Mouse (Mus musculus) heart, embryonic 14.5 days (tissue): ENCODE measurements around the gene Hist1h4c. TPM values are rescaled to one million over a fixed set of nuclear protein-coding genes. Genes with fewer than 3 reads are reported as not detected.

Experiments used
- ATAC-seq: fragments of 200-750 bp; cut with Nextera tagmentation; 2 replicates; pipeline ENCODE4 v1.8.0; 2017; ENCODE audit warnings: low read depth, moderate TSS enrichment; ENCODE audit not compliant: insufficient number of reproducible peaks, insufficient read depth, low FRiP score
- H3K27ac ChIP-seq, 2 experiments: fragments of 200-500 bp in 1 of 2; fragments of 300-500 bp in 1 of 2; sonication (generic) in 1 of 2; replicated peaks in 1 of 2; 2 replicates each; pipeline ENCODE4 v1.5.1; 2012 to 2014; ENCODE audit warnings: low read depth in 2 of 2, low read length in 2 of 2, control low read depth in 1 of 2, mild to moderate bottlenecking in 1 of 2, mixed read lengths in 1 of 2; ENCODE audit not compliant: control insufficient read depth in 1 of 2, insufficient read depth in 1 of 2
- H3K27me3 ChIP-seq: fragments of 300-500 bp; sonication (generic); 2 replicates; pipeline ENCODE4 v1.6.1; 2014; ENCODE audit warnings: mild to moderate bottlenecking, low read length, control low read depth; ENCODE audit not compliant: control insufficient read depth, insufficient read depth
- H3K36me3 ChIP-seq: fragments of 300-500 bp; sonication (generic); 2 replicates; pipeline ENCODE4 v1.6.1; 2014; ENCODE audit warnings: mild to moderate bottlenecking, control low read depth, low read length, mixed read lengths; ENCODE audit not compliant: control insufficient read depth, insufficient read depth
- H3K4me1 ChIP-seq, 2 experiments: fragments of 200-500 bp in 1 of 2; fragments of 300-500 bp in 1 of 2; sonication (generic) in 1 of 2; 2 replicates each; pipeline ENCODE4 v1.6.1; 2012 to 2014; ENCODE audit warnings: low read length in 2 of 2, control low read depth in 1 of 2, mixed read lengths in 1 of 2; ENCODE audit not compliant: control insufficient read depth in 2 of 2, insufficient read depth in 2 of 2
- H3K4me2 ChIP-seq: fragments of 300-500 bp; sonication (generic); 2 replicates; pipeline ENCODE4 v1.6.1; 2014; ENCODE audit warnings: mild to moderate bottlenecking, low read length
- H3K4me3 ChIP-seq, 2 experiments: fragments of 200-500 bp in 1 of 2; fragments of 300-500 bp in 1 of 2; sonication (generic) in 1 of 2; 2 replicates each; pipeline ENCODE4 v1.5.1; 2012 to 2014; ENCODE audit warnings: low read length in 2 of 2, mild to moderate bottlenecking in 2 of 2, control low read depth in 1 of 2, low read depth in 1 of 2, moderate library complexity in 1 of 2; ENCODE audit not compliant: control insufficient read depth in 1 of 2, insufficient read depth in 1 of 2
- H3K9ac ChIP-seq: fragments of 300-500 bp; sonication (generic); 2 replicates; pipeline ENCODE4 v1.6.1; 2014; ENCODE audit warnings: mild to moderate bottlenecking, low read length
- H3K9me3 ChIP-seq: fragments of 300-500 bp; sonication (generic); 2 replicates; pipeline ENCODE4 v1.6.1; 2016; ENCODE audit warnings: low read length, control low read depth; ENCODE audit not compliant: control insufficient read depth
- WGBS: fragments of 180-500 bp; shearing (Covaris S2); extraction: QIAGEN DNeasy Blood & Tissue Kit; methylation state at CpG from one replicate; pipeline ENCODE4 v1.1.7; 2014; 5-methylcytosine and 5-hydroxymethylcytosine counted together
- polyA plus RNA-seq: library from polyadenylated mRNA; unstranded; fragments of >200 nt; fragmentation: Nextera tagmentation; extraction: Ambion mirVana; gene quantifications from 2 replicates; pipeline ENCODE4 v1.2.1, GENCODE M21; 2014

Gene Hist1h4c
- polyA plus RNA-seq, 1 experiment from 2014 or later, result 2.2 TPM

DNA sequence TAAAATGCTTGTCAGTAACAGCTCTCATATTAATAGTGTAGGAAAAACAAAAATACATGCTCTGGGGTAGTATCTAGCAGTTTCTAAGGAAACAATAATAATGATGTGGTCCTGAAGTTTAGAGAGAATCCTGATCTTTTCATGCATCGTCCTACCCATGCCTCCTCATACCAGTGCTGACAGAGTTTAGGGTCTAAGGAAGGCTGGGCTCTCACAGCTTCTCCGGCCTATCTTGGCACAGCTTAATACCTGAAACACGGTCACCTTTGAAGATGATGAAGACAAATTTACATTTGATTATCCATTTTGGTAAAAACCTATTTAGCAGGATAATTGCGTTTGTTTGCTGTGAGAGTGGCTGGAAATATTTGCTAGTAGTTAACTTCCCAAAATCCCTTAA is 45.7 kb upstream of the Hist1h4c start:
- no peaks in the 10 kb centered on the region for H3K9me3 ChIP-seq
- peak overlapping the region in 1 of 2 experiments; percentile 99; a peak in 1 of 4 replicates for H3K27ac ChIP-seq
- H3K4me3 ChIP-seq, result peak overlapping the region in 1 of 2 experiments; percentile 38; a peak in 2 of 4 replicates
- H3K9ac ChIP-seq, result peak overlapping the region; percentile 74
- 48% methylated on average over 4 of the region's 4 CpGs for WGBS
- peak overlapping the region; percentile 77 for H3K4me2 ChIP-seq
- H3K4me1 ChIP-seq, result peaks cover 0 to 32% of the 10 kb centered on the region in 2 experiments; a peak in 2 of 4 replicates
- ATAC-seq, result no peak
- no peaks in the 10 kb centered on the region for H3K36me3 ChIP-seq
- H3K27me3 ChIP-seq, result no peaks in the 10 kb centered on the region

DNA sequence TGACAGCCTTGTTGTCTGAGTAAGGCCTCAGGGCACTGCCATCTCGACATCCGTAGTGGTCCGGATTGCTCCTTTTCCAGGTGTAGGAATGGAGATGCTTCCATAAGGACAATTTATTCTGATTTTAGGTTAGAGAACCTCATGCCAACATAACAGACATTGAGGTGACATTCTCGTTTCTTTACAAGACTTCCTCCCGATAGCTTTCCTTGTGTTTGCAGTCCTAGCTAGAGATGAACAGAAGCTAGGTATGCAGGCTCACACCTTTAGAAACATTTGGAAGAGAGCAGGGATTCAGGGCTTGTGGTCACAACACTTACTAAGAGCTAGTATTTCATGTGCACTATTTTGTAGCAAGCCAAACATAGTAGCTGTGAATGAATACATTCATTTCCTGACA is 45.0 kb upstream of the Hist1h4c start:
- 83% methylated on average over 5 of the region's 5 CpGs for WGBS
- H3K36me3 ChIP-seq, result no peaks in the 10 kb centered on the region
- H3K9ac ChIP-seq, result no peak overlapping the region
- H3K4me3 ChIP-seq, result no peak overlapping the region
- H3K4me1 ChIP-seq, result peaks cover 0 to 31% of the 10 kb centered on the region in 2 experiments; a peak in 2 of 4 replicates
- ATAC-seq, result no peak
- H3K4me2 ChIP-seq, result no peak overlapping the region
- H3K27ac ChIP-seq, result no peak overlapping the region; a peak in 1 of 4 replicates
- no peaks in the 10 kb centered on the region for H3K9me3 ChIP-seq
- H3K27me3 ChIP-seq, result no peaks in the 10 kb centered on the region

DNA sequence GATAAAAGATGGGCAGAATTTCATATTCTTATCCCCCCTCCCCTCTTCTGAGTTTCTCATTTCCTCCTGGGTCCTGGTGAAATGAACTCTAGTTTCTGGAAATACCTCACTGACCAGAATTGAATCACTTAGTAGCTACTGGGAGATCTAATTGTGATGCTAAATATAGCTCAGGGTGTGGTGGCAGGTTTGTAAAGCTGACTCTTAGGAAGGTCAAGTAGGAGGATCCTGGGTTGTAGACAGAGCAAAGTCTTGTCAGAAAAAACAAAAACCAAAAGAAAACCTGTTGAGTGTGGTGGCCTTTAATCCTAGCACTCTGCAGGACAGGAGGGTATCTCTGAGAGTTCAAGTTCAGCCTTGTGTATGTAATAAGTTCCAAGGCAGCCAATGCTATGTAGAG is 43.8 kb upstream of the Hist1h4c start:
- Histone ChIP-seq H3K4me1 (peaks cover 0 to 24% of the 10 kb centered on the region in 2 experiments; a peak in 2 of 4 replicates), H3K9me3 (no peaks in the 10 kb centered on the region), H3K27ac (no peak overlapping the region), H3K27me3 (no peaks in the 10 kb centered on the region), H3K4me2 (no peak overlapping the region), H3K36me3 (no peaks in the 10 kb centered on the region), H3K9ac (no peak overlapping the region), H3K4me3 (no peak overlapping the region)
- ATAC-seq, result no peak

DNA sequence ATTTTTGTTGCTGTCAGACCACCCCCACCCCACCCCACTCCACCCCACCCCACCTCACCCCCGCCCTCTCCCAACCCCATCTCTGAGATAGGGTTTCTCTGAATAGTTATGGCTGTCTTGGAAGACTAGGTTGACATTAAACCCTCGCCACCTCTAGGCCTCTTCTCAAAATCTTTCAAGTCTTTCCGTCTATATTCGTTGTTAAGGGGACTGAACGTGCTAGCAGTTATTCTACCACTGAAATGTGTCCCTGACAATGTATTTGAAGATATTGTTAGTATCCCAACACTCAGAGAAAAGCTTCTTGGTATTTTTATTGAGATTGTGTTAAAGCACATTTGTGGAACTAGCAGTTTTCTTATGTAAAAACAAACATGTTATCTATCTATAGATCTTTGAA is 42.7 kb upstream of the Hist1h4c start:
- Histone ChIP-seq H3K9ac (no peak overlapping the region; the same call in 1 of the 2 replicates), H3K27me3 (no peaks in the 10 kb centered on the region), H3K4me3 (peak overlapping the region in 1 of 2 experiments; percentile 51; a peak in 1 of 4 replicates), H3K36me3 (no peaks in the 10 kb centered on the region), H3K9me3 (no peaks in the 10 kb centered on the region), H3K27ac (no peak overlapping the region), H3K4me1 (peaks cover 0 to 23% of the 10 kb centered on the region in 2 experiments; a peak in 2 of 4 replicates), H3K4me2 (peak overlapping the region; percentile 75)
- ATAC-seq, result no peak
- WGBS, result 63% methylated on average over 5 of the region's 5 CpGs

DNA sequence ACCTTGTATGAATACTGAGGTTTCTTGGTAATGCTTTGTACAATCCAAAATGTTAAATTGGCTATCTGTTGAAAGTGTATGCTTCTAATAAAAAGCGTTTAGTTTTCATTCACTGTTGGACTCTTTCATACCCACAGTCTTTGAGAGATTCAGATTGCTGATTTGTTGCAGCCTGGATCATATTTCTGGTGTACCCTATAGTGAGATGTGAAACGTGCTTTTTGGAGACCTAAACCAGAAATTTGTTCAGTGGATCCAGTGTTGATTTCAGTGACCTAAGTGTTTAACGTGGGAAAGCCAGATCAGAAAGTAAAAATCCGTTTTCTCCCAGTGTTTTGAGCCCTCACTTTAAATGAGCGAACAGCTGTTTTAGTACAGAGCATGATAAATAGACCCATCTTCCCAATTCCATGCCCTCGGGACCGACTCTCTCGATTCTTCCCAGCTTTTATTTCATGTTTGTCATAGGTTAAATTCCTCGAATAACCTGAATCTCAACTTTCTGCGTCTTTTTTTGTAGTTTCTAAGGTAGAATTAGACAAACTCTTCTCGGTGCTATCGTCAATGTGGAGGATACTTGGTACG is 42.1 kb upstream of the Hist1h4c start:
- Histone ChIP-seq H3K27me3 (no peaks in the 10 kb centered on the region), H3K9me3 (no peaks in the 10 kb centered on the region), H3K36me3 (no peaks in the 10 kb centered on the region), H3K27ac (peak overlapping the region; percentile 99), H3K4me1 (peaks cover 0 to 23% of the 10 kb centered on the region in 2 experiments; a peak in 2 of 4 replicates), H3K4me3 (peak overlapping the region; percentile 51 to 86; a peak in 3 of 4 replicates), H3K9ac (peak overlapping the region; percentile 95), H3K4me2 (peak overlapping the region; percentile 75)
- no peak for ATAC-seq
- WGBS, result 34% methylated on average over 13 of the region's 13 CpGs

DNA sequence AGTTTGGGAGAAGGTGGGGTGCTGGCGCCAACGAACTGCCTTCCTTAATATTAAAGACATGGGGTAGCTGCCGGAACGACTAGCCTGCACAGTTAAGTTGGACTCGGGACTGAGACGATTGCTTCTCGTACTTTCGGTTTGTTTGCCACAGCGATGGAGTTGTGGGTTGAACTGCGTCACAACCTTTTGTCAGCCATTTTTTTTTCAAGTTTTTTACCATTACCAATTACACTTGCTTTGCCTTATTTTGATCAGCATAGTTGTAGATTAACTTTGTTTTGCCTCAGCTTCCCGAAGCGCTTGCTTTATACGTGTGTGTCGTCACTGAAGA is 41.6 kb upstream of the Hist1h4c start:
- WGBS, result under 1% methylated on average over 14 of the region's 14 CpGs
- peak overlapping the region; percentile 95 for H3K9ac ChIP-seq
- peak; percentile 10; the same call in 1 of the 2 replicates for ATAC-seq
- no peaks in the 10 kb centered on the region for H3K9me3 ChIP-seq
- H3K36me3 ChIP-seq, result no peaks in the 10 kb centered on the region
- peaks cover 0 to 23% of the 10 kb centered on the region in 2 experiments; a peak in 2 of 4 replicates for H3K4me1 ChIP-seq
- H3K27me3 ChIP-seq, result no peaks in the 10 kb centered on the region
- peak overlapping the region; percentile 99 for H3K27ac ChIP-seq
- peak overlapping the region; percentile 51 to 86 for H3K4me3 ChIP-seq
- peak overlapping the region; percentile 75 for H3K4me2 ChIP-seq

DNA sequence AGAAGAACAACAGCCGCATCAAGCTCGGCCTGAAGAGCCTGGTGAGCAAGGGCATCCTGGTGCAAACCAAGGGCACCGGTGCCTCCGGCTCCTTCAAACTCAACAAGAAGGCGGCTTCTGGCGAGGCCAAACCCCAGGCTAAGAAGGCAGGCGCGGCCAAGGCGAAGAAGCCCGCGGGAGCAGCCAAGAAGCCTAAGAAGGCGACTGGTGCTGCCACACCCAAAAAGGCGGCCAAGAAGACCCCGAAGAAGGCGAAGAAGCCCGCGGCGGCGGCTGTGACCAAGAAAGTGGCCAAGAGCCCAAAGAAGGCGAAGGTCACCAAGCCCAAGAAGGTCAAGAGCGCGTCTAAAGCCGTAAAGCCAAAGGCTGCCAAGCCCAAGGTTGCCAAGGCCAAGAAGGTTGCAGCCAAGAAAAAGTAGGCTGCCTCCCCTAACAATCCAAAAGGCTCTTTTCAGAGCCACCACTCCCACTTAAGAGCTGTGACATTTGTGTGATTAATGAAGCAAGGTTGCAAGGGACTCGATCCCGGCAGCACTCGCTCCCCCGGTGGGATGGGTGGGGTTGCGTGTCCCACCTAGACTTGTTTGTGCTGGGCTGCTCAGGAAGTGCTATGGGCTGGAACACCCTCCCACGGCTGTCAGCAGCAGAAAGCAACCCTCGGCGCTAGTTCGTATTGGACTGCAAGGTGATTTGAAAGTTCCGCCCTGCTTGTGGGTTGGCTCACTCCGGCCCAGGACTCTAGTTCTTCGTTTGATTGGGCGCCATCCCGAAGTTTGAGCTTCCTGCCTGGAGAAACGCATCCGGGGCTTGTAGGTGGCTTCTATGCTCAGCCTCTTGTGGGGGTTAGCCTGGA is 41.0 kb upstream of the Hist1h4c start:
- H3K27ac ChIP-seq, result peak overlapping the region; percentile 99
- H3K9ac ChIP-seq, result peak overlapping the region; percentile 95
- H3K36me3 ChIP-seq, result no peaks in the 10 kb centered on the region
- H3K4me2 ChIP-seq, result peak overlapping the region; percentile 75
- H3K4me3 ChIP-seq, result peak overlapping the region; percentile 51 to 86
- no peaks in the 10 kb centered on the region for H3K9me3 ChIP-seq
- WGBS, result under 1% methylated on average over 39 of the region's 39 CpGs
- peak; percentile 92 for ATAC-seq
- H3K4me1 ChIP-seq, result peaks cover 0 to 19% of the 10 kb centered on the region in 2 experiments; a peak in 2 of 4 replicates
- H3K27me3 ChIP-seq, result no peaks in the 10 kb centered on the region
